Mouse (Mus musculus): ENCODE results near the gene Myl3. TPM values are rescaled to one million over a fixed set of nuclear protein-coding genes. Genes with fewer than 3 reads are reported as not detected.
A peak's percentile ranks its signal among the peaks of the same experiment; 100 is the strongest.

Myl3 gene
- total and polyA plus RNA-seq, 3 experiments = not detected

GRCm38 (mm10) chr9:110731859-110732258 lies 9.8 kb upstream of the Myl3 start:
- Histone ChIP-seq H3K27me3 (ENCODE audit: control insufficient read depth in 1 of 2, insufficient read depth in 2 of 2, low read length in 2 of 2) (no peaks in the 10 kb centered on the region), H3K4me3 (ENCODE audit: control insufficient read depth in 1 of 2, insufficient read depth in 1 of 2, low read depth in 2 of 2, low read length in 2 of 2) (peak overlapping the region; percentile 35 to 40; a peak in 3 of 4 replicates)
- DNase-seq (ENCODE audit: low read depth, low spot score) = no peak

GRCm38 (mm10) chr9:110732623-110733022 lies 9.0 kb upstream of the Myl3 start:
- no peaks in the 10 kb centered on the region for H3K27me3 ChIP-seq (ENCODE audit: control insufficient read depth in 1 of 2, insufficient read depth in 2 of 2, low read length in 2 of 2)
- H3K27ac ChIP-seq (ENCODE audit: control insufficient read depth, low read depth, low read length) = peak overlapping the region; percentile 38
- no peaks in the 10 kb centered on the region for H3K36me3 ChIP-seq (ENCODE audit: control insufficient read depth in 1 of 2, insufficient read depth in 2 of 2, low read length in 2 of 2)
- H3K79me2 ChIP-seq (ENCODE audit: control insufficient read depth, insufficient read depth, low read length, poor library complexity) = no peaks in the 10 kb centered on the region
- H3K9ac ChIP-seq (ENCODE audit: control insufficient read depth, low read depth, low read length, poor library complexity, severe bottlenecking) = peak overlapping the region; percentile 68
- H3K4me1 ChIP-seq (ENCODE audit: control insufficient read depth in 1 of 2, insufficient read depth in 2 of 2, low read length in 2 of 2) = 0 out of 4 replicates have a peak, but pooled peaks cover 0 to 4% of the 10 kb centered on the region in 2 experiments
- DNase-seq (ENCODE audit: low read depth, low spot score) = peak; percentile 92
- peak overlapping the region; percentile 57 to 84 for H3K4me3 ChIP-seq (ENCODE audit: control insufficient read depth in 1 of 2, insufficient read depth in 1 of 2, low read depth in 2 of 2, low read length in 2 of 2)
- H3K9me3 ChIP-seq (replicated peaks; ENCODE audit: insufficient read depth, low read length) = no peaks in the 10 kb centered on the region
- TF ChIP-seq POLR2AphosphoS5 (IDR thresholded peaks at IDR 0.05; ENCODE audit: borderline replicate concordance, low read depth, low read length) (no peak), EP300 (IDR thresholded peaks at IDR 0.05; ENCODE audit: low read depth in 1 of 2, low read length in 2 of 2) (no peak), TCF12 (IDR thresholded peaks at IDR 0.05; ENCODE audit: low read depth, low read length) (no peak), USF1 (IDR thresholded peaks at IDR 0.05; ENCODE audit: low read depth, low read length) (no peak), MXI1 (IDR thresholded peaks at IDR 0.05; ENCODE audit: low read depth, low read length) (no peak), ZC3H11A (IDR thresholded peaks at IDR 0.05; ENCODE audit: low read depth, low read length) (no peak), ZNF384 (IDR thresholded peaks at IDR 0.05; ENCODE audit: low read depth, low read length) (no peak), RAD21 (IDR thresholded peaks at IDR 0.05; ENCODE audit: low read depth, low read length) (no peak), TBP (IDR thresholded peaks at IDR 0.05; ENCODE audit: low read depth, low read length) (0 out of 2 replicates have a peak, but pooled peaks have one; percentile 40), MAZ (IDR thresholded peaks at IDR 0.05; ENCODE audit: low read depth, low read length) (0 out of 2 replicates have a peak, but pooled peaks have one; percentile 5), POLR2AphosphoS2 (IDR thresholded peaks at IDR 0.05; ENCODE audit: low read length) (no peak), CTCF (IDR thresholded peaks at IDR 0.05 in 2 of 3, conservative IDR thresholded peaks at IDR 0.05 in 1 of 3; ENCODE audit: control insufficient read depth in 1 of 3, insufficient read depth in 1 of 3, low read depth in 2 of 3, low read length in 3 of 3, poor library complexity in 1 of 3, severe bottlenecking in 1 of 3) (no peak), RCOR1 (IDR thresholded peaks at IDR 0.05; ENCODE audit: low read depth, low read length) (no peak), MAX (IDR thresholded peaks at IDR 0.05; ENCODE audit: low read length) (no peak), CHD1 (IDR thresholded peaks at IDR 0.05; ENCODE audit: low read depth, low read length) (no peak), POLR2A (IDR thresholded peaks at IDR 0.05; ENCODE audit: control insufficient read depth in 1 of 2, insufficient read depth in 1 of 2, low read depth in 1 of 2, low read length in 2 of 2, poor library complexity in 1 of 2) (peak in 1 of 2 experiments; percentile 81; a peak in 3 of 4 replicates), BHLHE40 (IDR thresholded peaks at IDR 0.05; ENCODE audit: borderline replicate concordance, low read depth, low read length) (no peak), KAT2A (conservative IDR thresholded peaks at IDR 0.05; ENCODE audit: low read depth, low read length) (no peak), GATA1 (IDR thresholded peaks at IDR 0.05; ENCODE audit: low read depth, low read length) (no peak), CHD2 (IDR thresholded peaks at IDR 0.05; ENCODE audit: low read length) (no peak), ZMIZ1 (IDR thresholded peaks at IDR 0.05; ENCODE audit: low read depth, low read length) (no peak), NRF1 (IDR thresholded peaks at IDR 0.05; ENCODE audit: insufficient read depth, low read depth, low read length, poor library complexity, severe bottlenecking) (peak; percentile 77), NELFE (IDR thresholded peaks at IDR 0.05; ENCODE audit: low read depth, low read length) (no peak; the same call in 1 of the 2 replicates), MAFK (IDR thresholded peaks at IDR 0.05; ENCODE audit: borderline replicate concordance, low read depth, low read length) (no peak), SIN3A (IDR thresholded peaks at IDR 0.05; ENCODE audit: low read length) (no peak), ETS1 (IDR thresholded peaks at IDR 0.05; ENCODE audit: low read depth, low read length) (no peak)

More at GRCm38 (mm10) chr9:110731859-110732258, 9.8 kb upstream of the Myl3 start:
- Histone ChIP-seq H3K36me3 (ENCODE audit: control insufficient read depth in 1 of 2, insufficient read depth in 2 of 2, low read length in 2 of 2) (no peaks in the 10 kb centered on the region), H3K9me3 (replicated peaks; ENCODE audit: insufficient read depth, low read length) (no peaks in the 10 kb centered on the region), H3K9ac (ENCODE audit: control insufficient read depth, low read depth, low read length, poor library complexity, severe bottlenecking) (no peak overlapping the region; the same call in 1 of the 2 replicates), H3K79me2 (ENCODE audit: control insufficient read depth, insufficient read depth, low read length, poor library complexity) (no peaks in the 10 kb centered on the region), H3K27ac (ENCODE audit: control insufficient read depth, low read depth, low read length) (no peak overlapping the region), H3K4me1 (ENCODE audit: control insufficient read depth in 1 of 2, insufficient read depth in 2 of 2, low read length in 2 of 2) (0 out of 4 replicates have a peak, but pooled peaks cover 0 to 4% of the 10 kb centered on the region in 2 experiments)
- TF ChIP-seq CTCF (IDR thresholded peaks at IDR 0.05 in 2 of 3, conservative IDR thresholded peaks at IDR 0.05 in 1 of 3; ENCODE audit: control insufficient read depth in 1 of 3, insufficient read depth in 1 of 3, low read depth in 2 of 3, low read length in 3 of 3, poor library complexity in 1 of 3, severe bottlenecking in 1 of 3) (no peak), KAT2A (conservative IDR thresholded peaks at IDR 0.05; ENCODE audit: low read depth, low read length) (no peak), MXI1 (IDR thresholded peaks at IDR 0.05; ENCODE audit: low read depth, low read length) (no peak), MAZ (IDR thresholded peaks at IDR 0.05; ENCODE audit: low read depth, low read length) (no peak), USF2 (IDR thresholded peaks at IDR 0.05; ENCODE audit: borderline replicate concordance in 1 of 2, insufficient read depth in 1 of 2, low read depth in 1 of 2, low read length in 2 of 2) (no peak), TCF12 (IDR thresholded peaks at IDR 0.05; ENCODE audit: low read depth, low read length) (no peak), SMC3 (IDR thresholded peaks at IDR 0.05; ENCODE audit: low read depth, low read length) (no peak), MAFK (IDR thresholded peaks at IDR 0.05; ENCODE audit: borderline replicate concordance, low read depth, low read length) (no peak), TBP (IDR thresholded peaks at IDR 0.05; ENCODE audit: low read depth, low read length) (no peak), USF1 (IDR thresholded peaks at IDR 0.05; ENCODE audit: low read depth, low read length) (no peak), ZMIZ1 (IDR thresholded peaks at IDR 0.05; ENCODE audit: low read depth, low read length) (no peak), UBTF (IDR thresholded peaks at IDR 0.05; ENCODE audit: borderline replicate concordance, insufficient read depth, low read depth, low read length) (no peak), JUND (IDR thresholded peaks at IDR 0.05; ENCODE audit: low read depth, low read length) (no peak), CHD2 (IDR thresholded peaks at IDR 0.05; ENCODE audit: low read length) (no peak), MYC (IDR thresholded peaks at IDR 0.05; ENCODE audit: low read depth, low read length) (no peak), NELFE (IDR thresholded peaks at IDR 0.05; ENCODE audit: low read depth, low read length) (no peak)
